Mouse (Mus musculus) embryonic facial prominence, embryonic 14.5 days (tissue): ENCODE results near the gene Npat. TPM values are rescaled to one million over a fixed set of nuclear protein-coding genes. Genes with fewer than 3 reads are reported as not detected.

ENCODE experiments used
- ATAC-seq: fragments of 200-750 bp; cut with Nextera tagmentation; 2 replicates; pipeline ENCODE4 v1.8.0; 2017; ENCODE audit warnings: low read depth, moderate number of reproducible peaks, moderate TSS enrichment
- DNase-seq: peaks from one replicate; pipeline ENCODE4 v3.0.0-alpha.2; 2015; ENCODE audit warnings: low spot score
- H3K27ac ChIP-seq: fragments of 300-500 bp; sonication (generic); replicated peaks from 2 replicates; pipeline ENCODE4 v1.5.1; 2014; ENCODE audit warnings: low read depth, mild to moderate bottlenecking, low read length, moderate library complexity
- H3K27me3 ChIP-seq: fragments of 300-500 bp; sonication (generic); replicated peaks from 2 replicates; pipeline ENCODE4 v1.6.1; 2014; ENCODE audit warnings: low read length; ENCODE audit not compliant: control insufficient read depth, insufficient read depth
- H3K36me3 ChIP-seq: fragments of 300-500 bp; sonication (generic); 2 replicates; pipeline ENCODE4 v1.6.1; 2014; ENCODE audit warnings: low read length, mixed read lengths; ENCODE audit not compliant: control insufficient read depth, insufficient read depth
- H3K4me1 ChIP-seq: fragments of 300-500 bp; sonication (generic); 2 replicates; pipeline ENCODE4 v1.6.1; 2014; ENCODE audit warnings: antibody characterized with exemption, low read length; ENCODE audit not compliant: control insufficient read depth, insufficient read depth
- H3K4me2 ChIP-seq: fragments of 300-500 bp; sonication (generic); 2 replicates; pipeline ENCODE4 v1.6.1; 2014; ENCODE audit warnings: low read depth, mild to moderate bottlenecking, low read length, moderate library complexity, mixed read lengths
- H3K4me3 ChIP-seq: fragments of 300-500 bp; sonication (generic); 2 replicates; pipeline ENCODE4 v1.5.1; 2014; ENCODE audit warnings: low read depth, mild to moderate bottlenecking, low read length
- H3K9ac ChIP-seq: fragments of 300-500 bp; sonication (generic); 2 replicates; pipeline ENCODE4 v1.6.1; 2014; ENCODE audit warnings: low read depth, mild to moderate bottlenecking, low read length, moderate library complexity, mixed read lengths
- H3K9me3 ChIP-seq: fragments of 300-500 bp; sonication (generic); 2 replicates; pipeline ENCODE4 v1.6.1; 2016; ENCODE audit warnings: low read length; ENCODE audit not compliant: control insufficient read depth
- WGBS: fragments of 180-500 bp; shearing (Covaris S2); extraction: QIAGEN DNeasy Blood & Tissue Kit; methylation state at CpG from one replicate; pipeline ENCODE4 v1.1.7; 2014; 5-methylcytosine and 5-hydroxymethylcytosine counted together
- polyA plus RNA-seq: library from polyadenylated mRNA; unstranded; fragments of >200 nt; fragmentation: Nextera tagmentation; extraction: Ambion mirVana; gene quantifications from 2 replicates; pipeline ENCODE4 v1.2.1, GENCODE M21; 2014

Gene Npat
- polyA plus RNA-seq, 1 experiment from 2014 or later: 20.6 TPM

GRCm38 (mm10) chr9:53604954-53605353 lies 68.1 kb downstream of the Npat start:
- no peaks in the 10 kb centered on the region for H3K9me3 ChIP-seq
- H3K4me3 ChIP-seq: no peak overlapping the region
- no peak overlapping the region for H3K9ac ChIP-seq
- H3K27ac ChIP-seq: no peak overlapping the region
- no peak for DNase-seq
- H3K4me1 ChIP-seq: peaks cover 5% of the 10 kb centered on the region; the same call in 1 of the 2 replicates
- H3K27me3 ChIP-seq: no peaks in the 10 kb centered on the region
- WGBS: 100% methylated on average over 5 of the region's 5 CpGs
- peaks cover 9% of the 10 kb centered on the region for H3K36me3 ChIP-seq
- H3K4me2 ChIP-seq: no peak overlapping the region
- ATAC-seq: no peak

GRCm38 (mm10) chr9:53607192-53607591 lies 70.3 kb downstream of the Npat start:
- DNase-seq (no peak), ATAC-seq (no peak)
- WGBS: 79% methylated on average over 3 of the region's 3 CpGs

GRCm38 (mm10) chr9:53607816-53608215 lies 71.0 kb downstream of the Npat start:
- Histone ChIP-seq H3K36me3 (no peaks in the 10 kb centered on the region), H3K27ac (no peak overlapping the region), H3K9me3 (no peaks in the 10 kb centered on the region), H3K27me3 (no peaks in the 10 kb centered on the region), H3K4me1 (peaks cover 5% of the 10 kb centered on the region; the same call in 1 of the 2 replicates), H3K4me3 (no peak overlapping the region), H3K9ac (no peak overlapping the region), H3K4me2 (no peak overlapping the region)
- DNase-seq (no peak), ATAC-seq (no peak)
- WGBS: 95% methylated on average over 4 of the region's 4 CpGs

More at GRCm38 (mm10) chr9:53607192-53607591, 70.3 kb downstream of the Npat start:
- Histone ChIP-seq H3K27me3 (no peaks in the 10 kb centered on the region), H3K9me3 (no peaks in the 10 kb centered on the region), H3K4me3 (no peak overlapping the region), H3K9ac (no peak overlapping the region), H3K27ac (no peak overlapping the region), H3K4me1 (peaks cover 5% of the 10 kb centered on the region; the same call in 1 of the 2 replicates), H3K4me2 (no peak overlapping the region), H3K36me3 (peaks cover 2% of the 10 kb centered on the region; the same call in 1 of the 2 replicates)

- DNase-seq: no peak
- H3K27ac ChIP-seq: peak overlapping the region; percentile 67
- 71% methylated on average over 12 of the region's 12 CpGs for WGBS
These were observed 72.6 kb downstream of the Npat start for GRCm38 (mm10) chr9:53609306-53609967.

GRCm38 (mm10) chr9:53609968-53610781 lies 73.3 kb downstream of the Npat start, which contains the start of gene Acat1:
Gene Acat1 (minus strand): TSS chr9:53610382.
- 4% methylated on average over 33 of the region's 52 CpGs for WGBS
- Histone ChIP-seq H3K9me3 (no peaks in the 10 kb centered on the region), H3K4me2 (peak within 1 kb of the TSS; percentile 72), H3K27me3 (no peaks in the 10 kb centered on the region), H3K9ac (peak within 1 kb of the TSS; percentile 82), H3K4me3 (peak within 1 kb of the TSS; percentile 65), H3K36me3 (peaks cover 5% of the 10 kb centered on the region; the same call in 1 of the 2 replicates), H3K27ac (peak within 1 kb of the TSS; percentile 67), H3K4me1 (peaks cover 5% of the 10 kb centered on the region; the same call in 1 of the 2 replicates)
- ATAC-seq (peak; percentile 98), DNase-seq (peak; percentile 95)

More at GRCm38 (mm10) chr9:53609306-53609967, 72.6 kb downstream of the Npat start:
- no peak for ATAC-seq
- Histone ChIP-seq H3K9me3 (no peaks in the 10 kb centered on the region), H3K4me1 (peaks cover 5% of the 10 kb centered on the region; the same call in 1 of the 2 replicates), H3K4me2 (peak overlapping the region; percentile 72), H3K36me3 (no peaks in the 10 kb centered on the region), H3K4me3 (peak overlapping the region; percentile 65), H3K27me3 (no peaks in the 10 kb centered on the region), H3K9ac (peak overlapping the region; percentile 82)

- 83% methylated on average over 4 of the region's 4 CpGs for WGBS
These were observed 77.4 kb downstream of the Npat start for GRCm38 (mm10) chr9:53614286-53614685.

GRCm38 (mm10) chr9:53615246-53615645 lies 78.4 kb downstream of the Npat start:
- Histone ChIP-seq H3K27me3 (no peaks in the 10 kb centered on the region), H3K27ac (no peak overlapping the region), H3K9ac (no peak overlapping the region), H3K4me3 (no peak overlapping the region), H3K4me1 (no peaks in the 10 kb centered on the region), H3K9me3 (no peaks in the 10 kb centered on the region), H3K4me2 (no peak overlapping the region), H3K36me3 (peaks cover 44% of the 10 kb centered on the region)
- DNase-seq: no peak
- no peak for ATAC-seq
- WGBS: 84% methylated on average over 8 of the region's 8 CpGs

More at GRCm38 (mm10) chr9:53614286-53614685, 77.4 kb downstream of the Npat start:
- Histone ChIP-seq H3K36me3 (peaks cover 36% of the 10 kb centered on the region; the same call in 1 of the 2 replicates), H3K9me3 (no peaks in the 10 kb centered on the region), H3K4me3 (no peak overlapping the region), H3K4me1 (no peaks in the 10 kb centered on the region; the same call in 1 of the 2 replicates), H3K4me2 (no peak overlapping the region), H3K9ac (no peak overlapping the region), H3K27ac (no peak overlapping the region), H3K27me3 (no peaks in the 10 kb centered on the region)
- no peak for ATAC-seq
- DNase-seq: no peak
